Mouse (Mus musculus) adrenal gland, adult 8-10 months (tissue): ENCODE measurements around the gene Rflnb. TPM values are rescaled to one million over a fixed set of nuclear protein-coding genes. Genes with fewer than 3 reads are reported as not detected.

Source experiments
- DNase-seq: peaks from one replicate; pipeline ENCODE4 v3.0.0; 2022
- total RNA-seq, 4 experiments: library from RNA; stranded (reverse); gene quantifications; 2 replicates each; pipeline ENCODE4 v1.2.4; 2022

Rflnb gene
- 10 to 100 TPM; 11.0 to 28.9 (median 16.0) TPM for total RNA-seq

DNA sequence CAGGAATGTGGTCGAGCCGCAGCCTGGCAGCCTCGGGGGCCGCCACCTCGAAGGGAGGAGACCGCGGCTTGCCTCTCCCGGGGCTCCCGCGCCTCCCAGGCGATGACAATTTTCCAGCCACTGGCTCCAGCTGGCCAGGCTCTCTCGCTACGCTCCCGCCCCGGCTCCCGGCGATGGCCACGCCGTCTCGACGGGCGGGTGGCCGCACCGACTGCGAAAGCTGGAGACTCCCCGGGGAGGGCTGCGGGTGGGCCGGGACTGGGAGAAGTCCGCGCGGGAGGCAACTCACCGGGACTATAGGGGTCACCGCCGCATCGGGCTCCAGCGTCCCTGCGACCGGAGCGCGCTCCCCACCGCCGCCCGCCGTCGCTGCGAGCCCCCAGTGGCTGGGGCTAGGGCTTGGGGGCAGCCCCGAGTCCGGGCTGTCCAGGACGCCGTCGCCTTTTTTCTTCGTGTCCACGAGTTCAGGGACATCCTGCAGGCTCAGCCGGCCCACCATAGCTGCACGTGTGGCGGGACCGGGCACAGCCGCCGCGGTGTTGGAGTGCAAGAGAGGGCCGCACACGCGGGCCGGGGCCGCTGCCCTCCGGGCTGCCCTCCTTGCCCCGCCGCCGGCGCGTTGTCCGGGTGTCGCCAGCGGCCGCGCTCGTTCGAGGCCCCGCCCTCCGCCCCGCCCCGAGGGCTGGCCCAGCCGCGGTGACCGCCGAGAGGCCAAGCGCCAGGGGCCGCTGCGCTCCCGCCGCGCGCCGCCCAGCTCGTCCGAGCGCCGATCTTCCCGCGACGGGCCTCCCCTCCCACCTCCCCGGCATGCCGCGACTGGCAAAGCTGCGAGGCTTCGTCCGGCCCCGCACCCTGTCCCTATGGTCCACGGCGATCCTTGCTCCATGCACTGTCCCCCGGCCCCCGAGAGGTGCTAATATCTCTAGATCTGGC, at the start of gene Rflnb:
Rflnb (minus strand) TSS at position 644 of the 933 bp plus-strand sequence.
- DNase-seq, result peak; percentile 79

DNA sequence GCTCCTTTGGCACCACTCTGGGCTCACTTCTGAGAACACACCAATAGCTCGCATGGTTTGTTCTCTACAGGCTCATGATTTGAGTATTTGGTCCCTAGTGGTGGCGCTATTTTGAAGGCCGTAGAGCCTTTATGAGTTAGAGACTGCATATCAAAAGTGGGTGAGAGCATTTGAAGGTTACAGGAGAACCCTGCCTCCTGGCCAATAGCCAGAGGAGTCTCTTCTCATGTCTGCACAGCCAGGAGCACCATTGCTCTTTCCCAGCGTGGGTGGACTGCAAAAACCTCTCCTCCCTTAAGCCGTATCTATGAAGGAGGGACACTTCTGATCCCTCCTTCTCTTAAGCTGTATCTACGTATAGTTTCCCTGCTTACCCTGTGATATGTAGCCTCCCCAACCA, 49.8 kb upstream of the Rflnb start:
- DNase-seq, result peak; percentile 28

DNA sequence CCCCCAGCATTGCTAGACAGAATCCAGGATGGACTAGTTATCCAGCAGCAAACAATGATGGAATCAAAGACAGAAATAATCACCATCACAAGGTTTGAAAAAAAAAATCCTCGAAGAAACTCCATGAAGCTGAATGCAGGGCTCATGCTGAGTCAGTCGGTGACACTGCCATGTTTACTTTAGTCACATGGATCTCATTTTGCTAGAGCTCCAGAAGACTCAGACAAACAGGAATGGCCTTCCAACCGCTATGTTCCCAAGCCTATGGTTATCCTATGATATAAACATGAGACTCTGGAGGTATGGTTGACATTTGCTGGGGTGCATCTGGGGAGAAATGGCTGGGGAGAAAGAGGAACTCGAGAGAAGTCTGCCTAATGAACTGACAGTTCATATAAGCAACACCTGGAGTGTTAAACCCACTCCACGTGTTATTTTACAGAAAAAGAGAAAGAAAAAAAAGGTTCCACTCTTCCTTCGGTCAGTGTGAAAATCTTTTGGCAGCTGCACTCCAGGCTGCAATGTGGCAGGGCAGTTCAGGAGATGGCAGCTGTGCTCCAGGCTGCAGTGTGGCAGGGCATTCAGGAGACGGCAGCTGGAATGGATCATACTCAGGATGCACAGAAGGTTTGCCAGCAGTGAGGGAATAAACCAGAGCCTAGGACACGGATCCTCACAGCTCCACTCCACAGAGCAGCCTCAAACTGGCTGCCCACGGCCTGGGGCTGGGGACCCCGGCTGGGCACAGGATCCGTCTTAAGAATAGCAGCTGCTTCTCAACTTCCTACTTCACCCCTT, 46.9 kb upstream of the Rflnb start:
- DNase-seq, result no peak

DNA sequence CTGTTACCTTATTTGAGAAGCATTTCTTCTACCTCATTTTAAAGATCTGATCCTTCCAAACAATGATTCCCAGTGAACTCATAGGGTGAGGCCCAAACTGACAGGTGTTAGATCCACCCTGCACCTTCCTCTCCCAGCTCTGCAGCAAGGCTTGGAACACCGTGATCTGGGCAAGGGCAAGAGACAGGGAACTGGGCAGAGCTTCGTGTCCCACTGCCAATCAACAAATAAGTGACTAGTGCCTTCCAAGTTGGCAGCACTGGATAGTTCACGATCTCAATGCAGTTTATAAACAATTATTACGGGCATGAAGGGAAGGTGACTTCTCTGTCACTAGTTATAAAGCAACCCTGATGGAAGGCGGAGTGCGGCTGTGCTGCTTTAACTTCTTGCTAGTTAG, 42.2 kb upstream of the Rflnb start:
- DNase-seq, result no peak

DNA sequence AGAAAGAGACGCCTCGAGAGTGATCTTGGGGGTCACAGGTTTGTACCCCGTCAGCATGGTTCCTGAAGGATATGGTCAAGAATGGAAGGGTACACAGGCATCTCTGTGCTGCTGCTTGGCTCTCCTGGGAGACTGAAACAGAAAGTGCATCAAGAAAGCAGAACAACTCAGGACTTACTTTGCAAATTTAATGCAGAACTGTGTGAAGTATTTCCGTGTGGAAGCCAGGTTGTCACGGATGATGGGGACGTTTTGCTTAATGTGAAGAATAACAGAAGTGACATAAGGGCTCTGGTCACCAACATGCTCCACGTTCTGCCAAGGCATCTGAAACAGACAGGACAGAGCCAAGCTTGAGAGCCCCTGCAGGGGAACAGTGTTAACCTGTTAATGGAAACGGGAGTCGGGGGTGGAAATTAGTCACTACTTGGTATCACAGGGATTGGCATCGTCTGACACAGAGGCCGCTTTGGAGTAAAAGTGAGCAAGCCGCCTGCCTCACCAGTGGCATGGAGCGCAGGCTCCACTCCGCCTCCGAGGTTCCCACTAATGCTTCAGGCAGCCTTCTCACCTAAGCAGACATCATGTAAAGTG, 39.1 kb upstream of the Rflnb start:
- DNase-seq, result no peak

DNA sequence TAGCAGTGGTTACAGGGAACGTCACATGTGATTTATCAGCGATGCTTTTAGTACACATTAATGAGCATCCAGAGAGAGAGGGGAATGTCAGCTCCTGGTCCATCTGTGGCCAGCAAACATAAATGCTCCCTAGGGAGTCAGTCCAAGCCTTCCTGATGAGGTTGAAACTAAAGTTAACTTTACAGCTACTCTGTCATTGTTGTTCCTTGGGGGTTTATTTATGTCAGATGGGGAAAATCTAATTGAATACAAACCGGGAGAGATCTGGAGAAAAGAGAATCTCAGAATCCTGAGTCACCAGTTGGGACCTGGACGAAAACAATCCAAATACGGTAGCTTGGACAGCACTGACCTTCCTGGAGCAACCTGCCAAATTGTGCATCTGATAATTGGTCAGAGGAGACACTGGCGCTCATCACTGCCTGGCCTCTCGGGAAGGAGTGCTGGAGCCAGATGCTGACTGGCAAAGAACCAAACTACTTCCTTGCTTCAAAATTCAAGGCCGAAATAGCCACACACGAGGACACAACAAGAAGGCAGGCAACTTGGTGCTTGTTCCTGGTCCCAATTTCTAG, 38.0 kb upstream of the Rflnb start:
- DNase-seq, result peak; percentile 46

DNA sequence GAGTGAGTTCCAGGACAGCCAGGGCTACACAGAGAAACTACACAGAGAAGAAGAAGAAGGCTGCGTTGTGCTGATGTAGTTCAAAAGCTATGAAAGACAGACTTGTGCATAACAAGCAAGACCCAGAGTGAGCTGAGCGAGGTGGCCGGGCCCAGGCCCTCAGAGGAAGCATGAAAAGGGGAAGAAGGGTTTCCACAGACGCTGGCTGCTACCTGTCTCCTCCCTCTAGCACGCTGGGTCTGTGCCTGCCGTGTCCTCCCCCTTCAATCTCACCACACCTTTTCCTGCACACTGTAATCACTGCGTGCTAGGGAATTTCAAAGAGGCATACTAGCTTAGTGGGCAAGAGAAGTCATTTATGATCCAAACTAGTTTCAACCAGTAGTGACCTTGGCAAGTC, 36.8 kb upstream of the Rflnb start:
- DNase-seq, result no peak

DNA sequence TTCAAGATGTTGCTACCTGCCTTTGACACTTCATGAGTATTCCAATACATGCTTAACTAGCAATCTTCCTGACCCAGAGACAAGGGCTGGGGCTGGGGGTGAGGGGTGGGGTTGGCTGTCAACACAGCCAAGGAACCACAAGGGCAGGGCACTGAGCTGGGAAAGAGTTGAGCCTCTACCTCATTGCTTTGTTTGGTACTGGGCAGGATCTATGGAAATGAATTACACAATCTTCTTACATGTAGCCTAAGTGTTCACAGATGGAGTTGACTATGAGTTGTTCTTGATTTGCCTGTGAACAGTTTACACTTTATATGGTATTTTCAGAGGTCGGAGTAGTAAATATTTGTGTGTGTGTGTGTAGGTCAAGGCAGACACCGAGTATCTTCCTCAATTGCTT, 33.3 kb upstream of the Rflnb start:
- no peak for DNase-seq

DNA sequence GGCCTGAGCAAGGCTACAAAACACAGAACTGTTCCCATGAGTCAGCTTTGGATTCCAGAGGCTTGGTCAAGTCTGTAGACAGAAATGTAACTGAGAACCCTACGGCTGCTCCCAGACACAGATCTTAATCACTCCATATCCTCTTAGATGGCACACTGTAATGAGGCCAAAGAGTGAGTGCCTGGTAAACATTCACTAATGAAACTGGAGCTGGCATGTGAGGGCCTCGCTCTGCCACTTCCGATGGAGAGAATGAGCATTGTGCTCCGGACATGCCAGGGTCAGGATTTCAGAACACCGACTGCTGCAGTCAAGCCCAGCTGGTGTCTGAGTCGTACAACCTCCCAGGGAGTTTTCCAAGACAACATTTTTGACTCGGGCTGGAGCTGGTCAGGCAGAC, 32.4 kb upstream of the Rflnb start:
- DNase-seq, result no peak

DNA sequence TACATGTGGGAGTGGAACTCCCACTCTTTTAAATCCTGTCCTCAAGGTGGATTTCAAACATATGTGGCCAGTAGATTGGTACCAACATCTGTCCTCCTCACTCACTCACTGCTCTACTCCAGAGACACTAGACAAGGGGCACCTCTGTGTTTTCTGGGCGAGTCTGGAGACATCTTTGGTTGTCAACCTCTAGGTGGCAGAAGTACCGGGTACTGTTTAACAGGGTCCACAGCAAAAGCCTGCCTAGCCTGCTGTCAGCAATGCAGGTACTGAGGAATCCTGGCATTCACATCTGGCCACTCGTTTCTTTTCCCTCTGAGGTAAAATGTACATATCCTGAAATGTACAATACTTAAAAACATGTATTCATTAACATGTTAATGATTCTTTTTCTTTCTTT, 28.9 kb upstream of the Rflnb start:
- DNase-seq, result no peak

DNA sequence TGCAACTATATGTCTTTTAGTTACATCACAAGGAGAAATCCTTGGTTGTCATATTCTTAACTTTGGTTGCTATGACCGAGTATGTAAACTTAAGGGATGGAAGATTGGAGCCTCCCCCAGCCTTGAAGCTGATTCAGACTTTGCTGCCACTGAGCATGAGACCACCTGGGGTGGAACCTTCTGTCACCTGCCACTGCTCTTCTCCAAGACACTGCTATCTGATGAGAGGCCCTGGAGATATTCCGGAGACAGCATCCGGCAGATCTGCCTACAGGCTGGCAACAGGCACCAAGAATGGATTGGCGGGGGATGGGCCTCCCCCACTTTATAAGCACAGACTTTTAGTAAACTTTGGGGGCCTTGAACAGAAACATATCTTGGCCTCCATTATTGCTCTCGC, 24.9 kb upstream of the Rflnb start:
- DNase-seq, result no peak

DNA sequence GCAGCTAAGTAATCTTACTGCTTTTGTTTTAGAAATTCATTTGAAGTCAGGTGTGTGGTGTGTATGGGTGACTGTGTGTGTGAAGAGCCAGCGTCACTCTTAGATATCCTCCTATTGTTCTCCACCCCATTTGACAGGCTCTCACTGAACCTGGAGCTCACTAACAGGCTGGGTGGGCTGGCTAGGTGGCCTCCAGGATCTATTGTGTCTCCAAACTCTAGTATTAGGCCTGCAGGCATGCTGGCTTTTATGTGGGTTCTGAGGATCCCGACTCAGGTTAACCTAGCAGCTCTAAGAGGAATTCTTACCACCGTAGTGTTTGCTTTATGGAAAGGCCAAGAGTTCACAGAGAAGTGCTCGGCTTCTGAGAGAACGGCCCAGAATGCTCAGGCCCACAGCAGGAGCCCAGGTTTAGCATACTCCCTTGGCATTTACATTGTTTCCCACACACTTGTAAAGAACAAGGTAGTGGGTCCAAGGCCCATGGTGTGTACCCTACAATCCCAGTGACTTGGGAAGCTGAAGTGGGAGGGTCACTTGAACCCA, 23.5 kb upstream of the Rflnb start:
- DNase-seq, result no peak

DNA sequence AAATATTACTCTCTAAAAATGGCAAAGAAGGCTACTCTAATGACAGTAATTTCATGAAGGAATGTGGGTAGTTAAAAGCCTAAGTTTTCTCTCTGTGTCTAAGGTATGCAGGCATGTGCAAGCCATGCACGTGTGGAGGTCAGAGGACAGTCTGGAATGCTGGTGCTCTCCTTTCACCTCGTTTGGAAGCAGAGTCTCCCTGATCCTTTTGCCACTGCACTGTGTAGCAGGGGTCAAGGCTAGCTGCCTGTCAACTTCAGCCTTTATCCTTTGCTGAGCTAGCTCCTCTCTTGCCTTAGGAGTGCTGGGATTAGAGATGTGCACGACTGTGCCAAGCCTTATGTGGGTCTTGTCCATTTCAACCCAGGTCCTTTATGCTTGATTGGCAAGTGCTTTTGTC, 22.9 kb upstream of the Rflnb start:
- DNase-seq, result no peak

DNA sequence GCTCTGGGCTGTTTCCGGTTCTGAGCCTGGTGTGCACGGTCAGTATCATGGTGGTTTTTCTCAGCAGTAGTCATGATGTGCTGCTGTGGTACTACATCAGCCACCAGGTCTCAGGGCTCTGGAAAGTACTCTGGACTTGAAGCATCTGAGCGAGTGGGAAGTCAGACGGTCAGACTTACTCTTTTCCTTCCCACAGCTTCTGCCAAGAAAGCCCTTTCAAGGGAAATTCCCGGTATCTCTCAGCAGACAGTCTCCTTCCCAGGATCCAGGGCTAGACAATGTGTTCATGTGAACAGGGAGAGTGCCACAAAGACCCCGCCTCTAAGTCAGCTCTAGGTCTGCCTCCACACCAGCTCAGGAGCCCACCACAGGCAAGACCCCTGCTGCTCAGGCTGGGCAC, 17.8 kb upstream of the Rflnb start:
- DNase-seq, result no peak

DNA sequence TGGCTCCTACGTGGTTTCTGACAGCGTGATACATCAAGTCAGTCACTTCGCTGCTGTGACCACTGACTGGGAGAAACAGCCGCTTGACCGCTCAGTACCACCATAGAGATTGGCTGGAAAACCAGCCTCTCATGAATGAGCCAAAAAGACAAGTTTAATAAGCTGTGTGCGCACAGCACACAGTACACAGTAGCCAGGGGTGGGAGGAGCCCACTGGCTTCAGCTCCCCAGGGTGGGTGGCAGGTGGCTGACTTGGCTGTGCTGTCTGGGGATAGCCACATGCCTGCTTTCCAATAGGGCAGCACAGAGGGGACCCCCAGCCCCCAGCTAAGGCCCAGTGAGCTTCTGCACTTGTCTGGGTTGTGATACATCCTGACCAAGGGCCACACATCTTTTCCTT, 16.9 kb upstream of the Rflnb start:
- DNase-seq, result no peak

DNA sequence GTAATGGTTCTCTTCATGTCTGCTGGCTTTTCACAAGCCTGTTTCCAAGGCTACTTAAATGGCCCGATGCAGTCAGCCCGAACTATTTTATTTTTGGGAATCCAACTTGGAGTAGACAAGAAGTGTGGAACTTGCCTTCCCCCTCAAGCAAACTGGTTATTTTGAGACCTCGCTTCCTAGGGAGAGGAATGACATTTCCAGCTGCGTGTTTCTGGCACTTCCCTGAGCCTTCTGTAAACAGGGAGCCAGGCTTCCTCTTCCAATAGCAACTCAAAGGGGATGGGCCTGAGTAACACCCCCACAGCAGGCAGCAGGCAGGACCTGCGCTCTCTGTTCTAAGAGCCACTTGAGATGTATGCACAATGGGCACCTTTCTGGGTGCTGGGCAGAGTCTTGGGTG, 15.3 kb upstream of the Rflnb start:
- no peak for DNase-seq

DNA sequence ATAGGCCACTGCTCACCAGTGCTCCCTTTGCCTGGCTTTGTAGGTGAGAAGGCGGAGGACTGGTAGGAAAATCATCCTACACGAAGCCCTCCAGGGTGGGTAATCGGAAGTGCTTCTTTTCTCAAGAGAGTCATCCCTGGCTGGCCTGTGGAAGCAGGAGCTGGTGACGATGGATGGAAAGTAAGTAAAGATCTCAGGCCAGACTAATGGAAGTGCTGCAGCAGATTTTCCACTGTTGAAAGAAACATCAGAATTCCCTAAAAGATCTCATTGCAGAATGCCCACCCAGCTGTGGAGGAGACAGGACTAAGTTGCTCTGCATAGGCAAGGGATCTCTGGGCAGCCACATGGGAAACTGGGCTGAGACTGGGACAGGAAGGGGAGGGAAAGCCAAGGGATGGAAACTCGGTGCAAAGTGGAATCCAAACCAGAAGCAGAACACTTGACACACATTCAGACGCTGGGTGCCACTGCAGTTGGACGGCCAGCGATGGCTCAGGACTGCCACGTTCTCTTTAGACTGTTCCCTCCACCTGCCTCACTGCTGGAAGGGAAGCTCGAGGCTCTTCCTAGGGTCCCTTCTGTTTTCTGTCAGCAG, 14.6 kb upstream of the Rflnb start:
- DNase-seq, result no peak

DNA sequence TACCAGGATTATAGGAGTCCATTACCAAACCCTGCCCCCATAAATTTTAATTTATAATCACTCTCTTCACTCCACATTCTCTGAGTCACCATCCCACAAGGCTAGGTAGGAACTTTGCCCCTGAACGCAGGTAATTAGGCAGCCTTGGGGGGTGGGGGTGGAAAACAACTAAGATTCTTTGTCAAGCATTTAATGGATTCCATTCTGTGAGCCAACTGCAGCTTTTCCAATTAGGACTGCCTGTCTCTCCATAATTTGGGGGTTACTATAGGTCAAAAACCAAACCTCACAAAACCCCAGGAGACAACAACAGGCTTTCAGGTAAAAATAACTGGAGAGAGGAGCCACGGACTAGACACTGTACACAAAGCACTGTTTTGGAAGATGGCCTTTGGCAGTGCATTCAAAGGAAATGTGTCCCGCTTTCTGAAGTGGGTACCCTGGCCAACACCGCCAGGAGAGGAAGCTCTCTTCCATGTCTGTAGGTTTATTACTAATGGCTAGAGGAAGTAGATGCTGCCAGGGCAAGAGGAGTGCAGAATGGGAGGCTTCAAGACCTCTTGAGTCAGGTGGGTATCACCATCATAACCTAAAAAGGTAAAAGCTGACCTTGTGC, 13.3 kb upstream of the Rflnb start:
- no peak for DNase-seq

DNA sequence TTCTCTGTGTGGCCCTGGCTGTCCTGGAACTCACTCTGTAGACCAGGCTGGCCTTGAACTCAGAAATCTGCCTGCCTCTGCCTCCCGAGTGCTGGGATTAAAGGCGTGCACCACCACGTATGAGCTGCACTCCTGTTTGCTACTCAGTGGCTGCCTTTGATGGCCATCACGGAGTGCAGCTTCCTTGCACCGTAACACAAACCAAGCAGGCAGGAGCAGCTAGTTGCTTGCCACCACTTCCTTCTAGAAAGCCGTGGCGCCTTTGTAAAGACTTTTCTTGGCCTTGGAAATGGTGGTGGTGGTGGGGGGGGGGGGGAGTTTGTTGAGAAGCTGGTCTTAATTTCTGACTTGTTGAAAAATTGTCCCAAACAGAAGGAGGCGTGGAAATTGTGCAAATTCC, 12.5 kb upstream of the Rflnb start:
- DNase-seq, result no peak

DNA sequence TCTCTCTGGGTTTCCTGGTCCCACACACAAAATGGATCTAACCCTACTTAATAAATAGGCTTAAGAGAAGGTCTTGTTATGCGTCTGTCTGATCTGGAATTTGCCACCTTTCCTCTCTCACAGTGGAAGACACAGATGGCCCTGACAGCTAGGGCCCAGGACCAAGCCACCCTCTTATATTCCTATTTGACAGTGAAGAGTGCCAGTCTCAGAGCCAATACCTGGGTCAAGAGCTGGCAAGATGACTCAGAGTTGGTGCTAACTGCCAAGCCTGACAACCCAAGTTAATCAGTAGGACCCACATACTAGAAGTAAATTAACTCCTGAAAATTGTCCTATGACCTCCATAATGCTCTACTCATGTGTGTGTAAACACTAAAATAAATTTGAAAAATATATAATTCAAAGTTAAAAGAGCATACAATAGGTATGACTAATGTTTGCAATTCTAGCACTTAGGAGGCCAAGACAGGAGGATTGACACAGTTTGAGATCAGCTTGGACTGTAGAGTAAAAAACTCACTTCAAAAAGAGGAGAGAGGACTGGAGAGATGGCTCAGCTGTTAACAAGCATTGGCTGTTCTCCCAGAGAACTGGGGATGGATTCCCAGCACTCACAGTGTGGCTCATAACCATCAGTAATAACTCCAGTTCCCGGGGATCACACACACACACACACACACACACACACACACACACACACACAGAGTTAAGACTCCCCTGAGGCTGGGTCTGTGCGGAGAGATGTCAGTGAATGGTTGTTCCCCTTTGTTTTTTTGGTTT, 11.9 kb upstream of the Rflnb start:
- no peak for DNase-seq
